8 mouse cellular contexts compared by ENCODE assay signal in genomic region chr15:93750953-93751352, GRCm38 (mm10).
A peak's percentile ranks its signal among the peaks of the same experiment; 100 is the strongest.
DNase-seq lines count a peak whose midpoint lies in the region; ATAC-seq lines count a peak whose summit lies in the region.

No protein-coding gene starts in this region.

- H3K27ac ChIP-seq in embryonic facial prominence, embryonic 14.5 days (replicated peaks; ENCODE audit: low read depth, low read length), result no peak overlapping the region
- H3K27ac ChIP-seq in midbrain, embryonic 11.5 days (ENCODE audit: low read depth, low read length), result no peak overlapping the region

- no peak overlapping the region for H3K9ac ChIP-seq in embryonic facial prominence, embryonic 14.5 days (ENCODE audit: low read depth, low read length)
- H3K9ac ChIP-seq in midbrain, embryonic 11.5 days (ENCODE audit: low read length), result no peak overlapping the region

- H3K4me2 ChIP-seq in embryonic facial prominence, embryonic 14.5 days (ENCODE audit: low read depth, low read length), result no peak overlapping the region
- no peak overlapping the region for H3K4me2 ChIP-seq in midbrain, embryonic 11.5 days

- intact Hi-C loops in left cerebral cortex, postnatal 14 days (cut with DNase I), result no loop called here

- H3K27me3 ChIP-seq in embryonic facial prominence, embryonic 14.5 days (replicated peaks; ENCODE audit: control insufficient read depth, insufficient read depth, low read length), result no peaks in the 10 kb centered on the region
- H3K27me3 ChIP-seq in midbrain, embryonic 11.5 days (ENCODE audit: control insufficient read depth, insufficient read depth, low read length), result no peaks in the 10 kb centered on the region

- H3K9me3 ChIP-seq in embryonic facial prominence, embryonic 14.5 days (ENCODE audit: control insufficient read depth, low read length), result no peaks in the 10 kb centered on the region
- H3K9me3 ChIP-seq in midbrain, embryonic 11.5 days (ENCODE audit: control insufficient read depth, low read length), result no peaks in the 10 kb centered on the region

- H3K4me1 ChIP-seq in embryonic facial prominence, embryonic 14.5 days (ENCODE audit: control insufficient read depth, insufficient read depth, low read length), result no peaks in the 10 kb centered on the region
- H3K4me1 ChIP-seq in midbrain, embryonic 11.5 days (ENCODE audit: control insufficient read depth, insufficient read depth, low read length), result no peaks in the 10 kb centered on the region

- WGBS in embryonic facial prominence, embryonic 14.5 days, result 10% methylated on average over 8 of the region's 8 CpGs
- 72% methylated on average over 8 of the region's 8 CpGs for WGBS in midbrain, embryonic 11.5 days

- no peaks in the 10 kb centered on the region for H3K36me3 ChIP-seq in embryonic facial prominence, embryonic 14.5 days (ENCODE audit: control insufficient read depth, insufficient read depth, low read length)
- no peaks in the 10 kb centered on the region for H3K36me3 ChIP-seq in midbrain, embryonic 11.5 days (ENCODE audit: control insufficient read depth, insufficient read depth, low read length)

- peak; percentile 13 to 45 for DNase-seq in urinary bladder, adult 18-20 months (ENCODE audit: low spot score in 2 of 2)
- DNase-seq in urinary bladder, postnatal 10 days (ENCODE audit: low spot score), result no peak
- peak; percentile 72 for DNase-seq in embryonic facial prominence, embryonic 14.5 days (ENCODE audit: low spot score)
- peak; percentile 58 for DNase-seq in heart, postnatal 4 days
- DNase-seq in left cerebral cortex, postnatal 14 days (ENCODE audit: low spot score in 2 of 2), result peak; percentile 14 to 29
- DNase-seq in urinary bladder, postnatal 25 days (ENCODE audit: low spot score), result peak; percentile 33
- no peak for DNase-seq in midbrain, embryonic 11.5 days (ENCODE audit: low spot score, missing footprints)

- no peak overlapping the region for H3K4me3 ChIP-seq in embryonic facial prominence, embryonic 14.5 days (ENCODE audit: low read depth, low read length)
- no peak overlapping the region for H3K4me3 ChIP-seq in midbrain, embryonic 11.5 days (ENCODE audit: low read depth, low read length)

- ATAC-seq in embryonic facial prominence, embryonic 14.5 days (ENCODE audit: low read depth), result no peak
- ATAC-seq in megakaryocyte, adult 5-6 weeks (ENCODE audit: poor library complexity, severe bottlenecking), result peak; percentile 86
- no peak for ATAC-seq in midbrain, embryonic 11.5 days (ENCODE audit: low FRiP score)

Comparison
In these comparisons a context has a peak if more than half of its experiments do, and no peak if none do; other contexts are left out.
1. DNase-seq: peak in urinary bladder, adult 18-20 months (2 of 2), embryonic facial prominence, embryonic 14.5 days (single experiment), heart, postnatal 4 days (single experiment), left cerebral cortex, postnatal 14 days (2 of 2) and urinary bladder, postnatal 25 days (single experiment); none in urinary bladder, postnatal 10 days (single experiment) and midbrain, embryonic 11.5 days (single experiment).